Mouse (Mus musculus) heart, embryonic 14.5 days (tissue): Measurements from ENCODE around the gene Sulf2. TPM values are rescaled to one million over a fixed set of nuclear protein-coding genes. Genes with fewer than 3 reads are reported as not detected.

Experiments used
- ATAC-seq: fragments of 200-750 bp; cut with Nextera tagmentation; 2 replicates; pipeline ENCODE4 v1.8.0; 2017; ENCODE audit warnings: low read depth, moderate TSS enrichment; ENCODE audit not compliant: insufficient number of reproducible peaks, insufficient read depth, low FRiP score
- H3K27ac ChIP-seq, 2 experiments: fragments of 200-500 bp in 1 of 2; fragments of 300-500 bp in 1 of 2; sonication (generic) in 1 of 2; replicated peaks in 1 of 2; 2 replicates each; pipeline ENCODE4 v1.5.1; 2012 to 2014; ENCODE audit warnings: low read depth in 2 of 2, low read length in 2 of 2, control low read depth in 1 of 2, mild to moderate bottlenecking in 1 of 2, mixed read lengths in 1 of 2; ENCODE audit not compliant: control insufficient read depth in 1 of 2, insufficient read depth in 1 of 2
- H3K27me3 ChIP-seq: fragments of 300-500 bp; sonication (generic); 2 replicates; pipeline ENCODE4 v1.6.1; 2014; ENCODE audit warnings: mild to moderate bottlenecking, low read length, control low read depth; ENCODE audit not compliant: control insufficient read depth, insufficient read depth
- H3K36me3 ChIP-seq: fragments of 300-500 bp; sonication (generic); 2 replicates; pipeline ENCODE4 v1.6.1; 2014; ENCODE audit warnings: mild to moderate bottlenecking, control low read depth, low read length, mixed read lengths; ENCODE audit not compliant: control insufficient read depth, insufficient read depth
- H3K4me1 ChIP-seq, 2 experiments: fragments of 200-500 bp in 1 of 2; fragments of 300-500 bp in 1 of 2; sonication (generic) in 1 of 2; 2 replicates each; pipeline ENCODE4 v1.6.1; 2012 to 2014; ENCODE audit warnings: low read length in 2 of 2, control low read depth in 1 of 2, mixed read lengths in 1 of 2; ENCODE audit not compliant: control insufficient read depth in 2 of 2, insufficient read depth in 2 of 2
- H3K4me2 ChIP-seq: fragments of 300-500 bp; sonication (generic); 2 replicates; pipeline ENCODE4 v1.6.1; 2014; ENCODE audit warnings: mild to moderate bottlenecking, low read length
- H3K4me3 ChIP-seq, 2 experiments: fragments of 200-500 bp in 1 of 2; fragments of 300-500 bp in 1 of 2; sonication (generic) in 1 of 2; 2 replicates each; pipeline ENCODE4 v1.5.1; 2012 to 2014; ENCODE audit warnings: low read length in 2 of 2, mild to moderate bottlenecking in 2 of 2, control low read depth in 1 of 2, low read depth in 1 of 2, moderate library complexity in 1 of 2; ENCODE audit not compliant: control insufficient read depth in 1 of 2, insufficient read depth in 1 of 2
- H3K9ac ChIP-seq: fragments of 300-500 bp; sonication (generic); 2 replicates; pipeline ENCODE4 v1.6.1; 2014; ENCODE audit warnings: mild to moderate bottlenecking, low read length
- H3K9me3 ChIP-seq: fragments of 300-500 bp; sonication (generic); 2 replicates; pipeline ENCODE4 v1.6.1; 2016; ENCODE audit warnings: low read length, control low read depth; ENCODE audit not compliant: control insufficient read depth
- WGBS: fragments of 180-500 bp; shearing (Covaris S2); extraction: QIAGEN DNeasy Blood & Tissue Kit; methylation state at CpG from one replicate; pipeline ENCODE4 v1.1.7; 2014; 5-methylcytosine and 5-hydroxymethylcytosine counted together
- polyA plus RNA-seq: library from polyadenylated mRNA; unstranded; fragments of >200 nt; fragmentation: Nextera tagmentation; extraction: Ambion mirVana; gene quantifications from 2 replicates; pipeline ENCODE4 v1.2.1, GENCODE M21; 2014

The Sulf2 gene
- polyA plus RNA-seq, 1 experiment from 2014 or later = 115 TPM

DNA sequence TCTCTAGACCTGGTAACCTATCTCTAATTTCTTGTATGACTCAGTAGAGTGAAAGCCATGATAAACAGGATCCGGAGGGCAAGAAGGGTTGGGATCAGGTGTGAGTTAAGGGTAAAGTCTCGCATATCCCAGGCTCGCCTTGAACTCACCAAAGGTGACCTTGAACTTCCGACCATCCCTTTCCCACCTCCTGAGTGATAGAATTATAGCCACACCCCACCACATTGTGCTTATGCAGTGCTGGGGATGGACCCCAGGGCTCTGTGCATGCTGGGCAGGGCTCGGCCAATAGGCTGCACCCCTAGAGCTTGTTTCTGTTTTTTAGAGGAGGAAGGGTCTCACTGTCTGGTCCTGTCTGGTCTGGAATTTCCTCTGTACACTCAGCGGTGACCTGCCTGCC is 14.4 kb downstream of the Sulf2 start:
- H3K4me3 ChIP-seq = no peak overlapping the region
- H3K9me3 ChIP-seq = no peaks in the 10 kb centered on the region
- H3K4me2 ChIP-seq = no peak overlapping the region
- H3K27me3 ChIP-seq = no peaks in the 10 kb centered on the region
- H3K4me1 ChIP-seq = peaks cover 58 to 79% of the 10 kb centered on the region in 2 experiments
- 0 out of 2 replicates have a peak overlapping the region, but pooled peaks have one; percentile 11 for H3K9ac ChIP-seq
- WGBS = 75% methylated on average over 6 of the region's 6 CpGs
- H3K36me3 ChIP-seq = peaks cover 17% of the 10 kb centered on the region
- no peak for ATAC-seq
- peak overlapping the region; percentile 40 to 81; a peak in 3 of 4 replicates for H3K27ac ChIP-seq

DNA sequence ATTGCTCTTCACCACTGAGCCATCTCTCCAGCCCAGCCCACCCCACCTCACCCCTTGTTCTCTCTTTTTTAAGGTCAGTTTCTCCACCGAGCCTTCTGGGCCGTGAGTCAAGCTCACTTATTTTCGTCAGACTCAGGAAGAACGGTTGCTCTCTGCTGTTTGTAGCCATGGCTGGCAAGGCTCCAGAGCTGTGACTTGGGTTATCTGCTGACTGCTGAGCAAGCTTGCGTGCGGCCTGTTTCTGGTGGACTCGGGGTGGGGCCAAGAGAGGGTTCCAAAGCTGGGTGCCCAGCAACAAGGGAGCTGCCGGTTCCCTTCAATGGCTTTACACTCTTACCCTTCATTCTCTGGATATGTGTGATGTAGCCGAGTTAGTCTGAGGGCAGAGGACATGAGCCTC is 15.0 kb downstream of the Sulf2 start:
- H3K4me1 ChIP-seq = peaks cover 56 to 79% of the 10 kb centered on the region in 2 experiments
- H3K27ac ChIP-seq = peak overlapping the region; percentile 40 to 81
- peaks cover 15% of the 10 kb centered on the region for H3K36me3 ChIP-seq
- WGBS = 10% methylated on average over 9 of the region's 9 CpGs
- H3K4me3 ChIP-seq = no peak overlapping the region
- no peaks in the 10 kb centered on the region for H3K27me3 ChIP-seq
- H3K9me3 ChIP-seq = no peaks in the 10 kb centered on the region
- H3K4me2 ChIP-seq = no peak overlapping the region
- 0 out of 2 replicates have a peak overlapping the region, but pooled peaks have one; percentile 11 for H3K9ac ChIP-seq
- peak; percentile 25; the same call in 1 of the 2 replicates for ATAC-seq

DNA sequence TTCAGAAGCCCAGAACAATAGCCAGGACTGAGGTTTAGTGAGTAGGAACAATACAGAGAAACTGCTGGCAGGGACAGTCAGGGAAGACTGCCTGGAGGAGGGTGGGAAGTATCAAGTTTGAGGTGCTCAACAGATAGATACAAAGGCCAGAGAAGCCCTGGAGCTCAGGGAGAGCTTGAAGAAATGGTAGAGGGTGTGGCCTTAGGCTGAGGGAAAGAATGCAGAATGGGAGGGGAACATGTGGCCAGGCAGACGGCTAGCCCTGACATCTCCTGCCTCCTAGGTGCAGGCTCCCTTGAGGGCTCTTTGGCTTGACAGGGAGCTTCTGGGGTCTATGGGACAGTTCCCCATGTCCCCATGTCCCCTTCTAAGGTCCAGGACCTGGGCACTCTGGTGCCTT is 17.2 kb downstream of the Sulf2 start:
- Histone ChIP-seq H3K9me3 (no peaks in the 10 kb centered on the region), H3K27me3 (no peaks in the 10 kb centered on the region), H3K4me1 (peaks cover 43 to 70% of the 10 kb centered on the region in 2 experiments), H3K4me3 (no peak overlapping the region), H3K9ac (no peak overlapping the region), H3K4me2 (no peak overlapping the region), H3K27ac (no peak overlapping the region), H3K36me3 (peaks cover 13% of the 10 kb centered on the region)
- WGBS = 50% methylated on average over 1 of the region's 1 CpGs
- no peak for ATAC-seq

DNA sequence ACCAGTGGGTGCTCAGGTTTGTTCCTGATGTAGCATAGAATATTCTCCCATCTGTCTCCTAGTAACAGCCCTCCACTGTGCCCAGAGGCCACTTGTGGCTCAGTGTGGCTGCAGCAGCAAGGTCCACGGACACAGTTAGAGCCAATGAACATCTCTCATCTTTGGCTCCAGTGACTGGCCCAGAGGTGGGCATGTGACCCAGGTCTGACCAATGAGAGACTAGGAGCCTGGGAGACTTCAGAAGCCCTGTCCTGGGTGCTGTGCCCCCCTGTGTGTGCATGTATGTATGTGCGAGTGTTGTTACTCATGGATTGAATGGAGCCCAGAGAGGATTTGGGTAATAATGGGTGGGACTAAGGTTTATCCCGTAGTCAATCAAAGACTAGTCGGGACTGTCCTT is 18.0 kb downstream of the Sulf2 start:
- no peak for ATAC-seq
- H3K36me3 ChIP-seq = peaks cover 17% of the 10 kb centered on the region
- WGBS = 84% methylated on average over 4 of the region's 4 CpGs
- no peaks in the 10 kb centered on the region for H3K9me3 ChIP-seq
- H3K27ac ChIP-seq = no peak overlapping the region
- H3K4me2 ChIP-seq = no peak overlapping the region
- peaks cover 35 to 62% of the 10 kb centered on the region in 2 experiments for H3K4me1 ChIP-seq
- no peaks in the 10 kb centered on the region for H3K27me3 ChIP-seq
- H3K9ac ChIP-seq = no peak overlapping the region
- no peak overlapping the region for H3K4me3 ChIP-seq

DNA sequence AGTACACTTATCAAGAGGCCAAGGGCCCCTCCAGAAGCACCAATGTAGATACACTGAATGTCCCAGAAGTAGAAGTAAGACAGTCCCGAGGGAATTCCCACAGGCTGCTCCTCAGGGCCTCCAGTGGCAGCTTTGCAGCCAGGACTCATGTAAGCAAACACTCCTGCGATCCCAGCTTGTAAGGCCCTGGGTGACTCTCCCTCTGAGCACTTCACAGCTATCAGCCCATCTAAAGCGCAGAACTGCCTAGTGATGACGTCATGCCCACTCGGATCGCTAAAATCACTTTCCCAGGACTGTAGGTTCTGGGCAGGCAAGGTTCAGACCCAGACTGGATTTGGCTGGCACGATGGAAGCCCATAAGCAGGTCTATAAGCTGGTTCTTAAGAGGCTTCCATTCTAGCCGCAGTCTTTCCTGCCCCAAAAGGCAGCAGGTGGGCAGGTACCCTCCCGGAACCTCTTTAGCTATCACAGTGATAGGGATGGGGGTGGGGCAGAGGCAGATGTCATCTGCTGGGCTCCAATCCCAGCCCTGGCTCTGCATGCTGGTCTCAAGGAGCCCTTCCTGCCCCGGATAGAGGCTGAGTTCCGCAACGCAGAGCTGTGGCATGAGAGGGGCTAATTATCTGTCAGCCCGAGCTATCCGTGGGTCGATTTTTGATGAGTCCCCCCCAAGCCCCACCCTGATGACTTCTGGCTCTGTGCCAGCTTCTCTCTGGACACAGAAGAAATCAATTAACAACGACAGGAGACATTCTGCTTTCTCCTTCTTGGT is 19.6 kb downstream of the Sulf2 start:
- H3K9me3 ChIP-seq = no peaks in the 10 kb centered on the region
- ATAC-seq = no peak; the same call in 1 of the 2 replicates
- WGBS = 17% methylated on average over 16 of the region's 16 CpGs
- H3K4me2 ChIP-seq = no peak overlapping the region
- no peaks in the 10 kb centered on the region for H3K27me3 ChIP-seq
- 0 out of 4 replicates have a peak overlapping the region, but pooled peaks have one; percentile 5 to 16 for H3K27ac ChIP-seq
- H3K4me1 ChIP-seq = peaks cover 24 to 47% of the 10 kb centered on the region in 2 experiments
- H3K36me3 ChIP-seq = peaks cover 27% of the 10 kb centered on the region
- H3K4me3 ChIP-seq = no peak overlapping the region
- H3K9ac ChIP-seq = peak overlapping the region; percentile 18; the same call in 1 of the 2 replicates

DNA sequence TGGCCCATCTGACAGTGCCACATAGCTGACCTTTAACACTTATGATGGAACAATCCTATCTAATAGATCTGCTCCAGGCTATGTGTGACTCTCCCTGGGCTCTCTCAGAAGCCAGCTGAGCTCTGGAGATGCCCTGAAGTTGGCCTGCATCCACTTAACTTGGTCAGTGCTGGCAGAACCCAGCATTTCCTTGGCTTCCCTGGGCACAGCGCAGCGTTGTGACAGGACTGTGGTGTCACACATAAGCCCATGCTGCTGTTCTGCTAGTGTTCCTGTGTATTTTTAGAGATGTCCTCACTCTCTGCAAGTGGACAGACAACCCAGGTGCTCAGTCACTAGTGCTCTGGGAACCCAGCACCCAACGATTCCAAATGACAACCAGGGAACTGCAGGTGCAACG is 26.7 kb downstream of the Sulf2 start:
- Histone ChIP-seq H3K4me3 (no peak overlapping the region), H3K4me2 (no peak overlapping the region), H3K27me3 (no peaks in the 10 kb centered on the region), H3K9ac (no peak overlapping the region; the same call in 1 of the 2 replicates), H3K4me1 (peaks cover 13 to 32% of the 10 kb centered on the region in 2 experiments), H3K9me3 (no peaks in the 10 kb centered on the region), H3K27ac (peak overlapping the region; percentile 61 to 71), H3K36me3 (peaks cover 54% of the 10 kb centered on the region)
- WGBS = 40% methylated on average over 4 of the region's 4 CpGs
- peak; percentile 32; the same call in 1 of the 2 replicates for ATAC-seq

DNA sequence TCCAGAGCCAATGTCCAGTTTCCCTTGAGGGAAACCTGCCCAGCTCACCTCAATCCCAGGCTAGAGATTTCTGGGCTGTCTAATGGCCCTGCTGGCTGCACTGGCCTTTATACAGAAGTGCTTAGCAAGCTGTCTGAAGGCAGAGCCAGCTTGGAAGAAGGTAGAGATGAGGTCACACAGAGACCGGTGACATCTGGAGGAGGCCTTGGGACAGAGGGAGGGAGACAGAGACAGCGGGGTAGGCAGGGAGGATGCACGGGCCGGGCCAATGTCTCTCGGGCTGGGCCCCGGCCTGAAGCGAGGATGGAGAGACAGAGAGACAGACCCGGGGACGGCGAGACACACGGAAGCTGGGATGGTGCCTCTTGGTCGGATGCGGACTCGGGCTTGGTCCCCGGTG is 27.4 kb downstream of the Sulf2 start:
- WGBS = 91% methylated on average over 15 of the region's 15 CpGs
- peaks cover 56% of the 10 kb centered on the region for H3K36me3 ChIP-seq

More for the DNA sequence above, 27.4 kb downstream of the Sulf2 start:
- H3K27ac ChIP-seq = 0 out of 4 replicates have a peak overlapping the region, but pooled peaks of 1 of the 2 experiments have one; percentile 61
- no peak overlapping the region for H3K9ac ChIP-seq
- peaks cover 19 to 39% of the 10 kb centered on the region in 2 experiments for H3K4me1 ChIP-seq
- H3K4me2 ChIP-seq = no peak overlapping the region
- no peaks in the 10 kb centered on the region for H3K9me3 ChIP-seq
- H3K27me3 ChIP-seq = no peaks in the 10 kb centered on the region
- no peak overlapping the region for H3K4me3 ChIP-seq
- ATAC-seq = no peak
